Mouse (Mus musculus): ENCODE data around the gene Idh2. TPM values are rescaled to one million over a fixed set of nuclear protein-coding genes. Genes with fewer than 3 reads are reported as not detected.

Idh2 gene
- total RNA-seq, 4 experiments from 2014 or later, result 2,287 to 2,565 (median 2,388) TPM

DNA sequence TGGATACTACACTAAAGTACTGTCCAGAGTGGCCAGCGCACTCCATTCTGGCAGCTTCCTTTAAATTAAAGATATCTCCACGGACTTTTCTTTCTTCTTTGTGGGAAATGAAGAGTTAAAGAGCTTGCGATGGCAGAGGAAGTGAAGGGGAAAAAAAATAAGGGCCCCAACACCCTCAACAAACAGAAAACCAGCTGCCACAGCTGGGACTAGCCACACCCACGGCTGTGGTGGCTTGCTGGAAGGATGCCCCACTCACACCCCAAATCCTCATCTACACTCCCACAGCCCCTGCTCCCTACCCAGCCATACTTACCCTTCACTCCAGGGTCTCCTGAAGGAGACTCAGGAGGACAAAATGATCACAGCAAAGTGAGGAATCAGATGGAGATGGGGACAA is 7.9 kb upstream of the Idh2 start:
- no peak for DNase-seq (ENCODE audit: low spot score)

- peak; percentile 48 for DNase-seq (ENCODE audit: low spot score)
Measured at GRCm38 (mm10) chr7:80121083-80121482, 5.9 kb upstream of the Idh2 start.

DNA sequence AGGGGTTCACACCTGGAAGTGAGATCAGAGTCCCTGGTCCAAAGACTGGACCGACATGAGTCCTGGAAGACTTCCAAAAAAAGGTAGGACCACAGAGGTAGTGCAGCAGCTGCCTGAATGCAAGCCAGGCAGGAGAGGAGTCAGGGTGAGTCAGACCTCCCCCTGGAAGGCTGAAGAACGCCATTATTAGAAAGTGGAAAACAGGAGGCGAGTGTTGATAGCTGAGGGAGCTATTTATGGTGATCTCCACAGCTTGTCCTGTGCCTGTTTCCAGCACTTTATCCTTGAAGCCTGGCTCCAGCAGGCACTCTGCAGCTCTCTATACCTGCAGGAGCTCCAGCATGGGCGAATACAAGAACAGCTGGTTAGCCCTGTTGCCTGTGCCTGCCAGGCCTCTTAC is 4.0 kb upstream of the Idh2 start:
- peak; percentile 61 for DNase-seq (ENCODE audit: low spot score)

GRCm38 (mm10) chr7:80116158-80116557 is 966 bp upstream of the Idh2 start:
- no peak for DNase-seq (ENCODE audit: low spot score)

DNA sequence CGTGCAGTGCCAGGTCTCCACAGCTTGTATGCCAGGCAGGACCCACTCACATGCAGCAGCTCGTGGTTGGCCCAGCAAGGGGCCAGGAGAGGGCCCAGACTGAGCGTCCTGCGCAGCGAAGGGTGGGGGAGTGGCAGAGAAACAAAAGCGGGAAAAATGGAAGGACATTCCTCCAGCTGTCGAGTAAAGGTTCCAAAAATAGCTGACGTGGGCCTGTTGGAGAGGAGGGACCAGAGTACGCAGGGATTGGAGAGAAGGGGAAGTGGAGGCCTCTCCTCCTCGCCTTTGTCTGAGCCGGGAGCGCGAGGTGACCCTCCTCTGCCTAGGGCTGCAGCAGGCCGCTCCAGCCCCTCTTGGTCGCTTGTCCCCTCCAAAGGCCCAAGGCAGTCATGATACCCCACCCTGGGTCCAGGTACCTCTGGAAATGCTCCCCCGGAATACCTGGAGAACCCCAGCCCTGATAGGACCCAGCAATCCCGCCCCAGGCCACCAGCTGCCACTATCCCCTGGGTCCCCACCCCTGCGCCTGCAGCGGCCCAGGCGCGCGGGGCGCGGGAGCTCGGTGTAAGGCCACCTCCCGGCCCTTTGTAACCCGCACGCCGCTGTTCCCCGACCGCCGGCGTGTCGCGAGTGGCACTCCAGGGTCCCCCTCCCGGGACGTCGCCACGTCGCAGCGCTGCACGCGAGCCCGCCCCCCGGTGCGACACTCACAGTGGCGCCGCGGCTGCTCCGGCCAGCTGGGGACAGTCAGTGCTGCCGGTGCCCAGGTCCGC is 555 bp downstream of the Idh2 start:
- DNase-seq (ENCODE audit: low spot score), result peak; percentile 78

DNA sequence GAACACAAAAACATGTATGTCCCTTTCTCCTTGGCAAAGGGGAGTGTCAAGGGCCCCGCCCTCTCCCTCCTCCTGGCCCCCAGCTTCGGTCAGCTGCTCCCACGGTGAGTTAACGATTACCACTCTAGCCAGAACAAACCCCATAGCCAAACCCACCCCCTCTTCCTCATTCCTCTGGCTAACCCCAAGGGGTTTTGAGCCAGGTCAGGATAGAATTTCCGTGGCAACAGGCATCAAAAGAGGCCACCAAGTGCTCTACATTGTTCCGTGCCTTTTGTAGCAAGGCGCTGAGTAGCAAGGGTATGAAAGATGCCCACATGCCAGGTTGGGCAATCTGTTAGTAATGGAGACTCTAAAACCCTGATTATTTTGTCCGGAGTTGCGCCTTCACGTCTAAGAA is 1.2 kb downstream of the Idh2 start:
- peak; percentile 66 for DNase-seq (ENCODE audit: low spot score)

DNA sequence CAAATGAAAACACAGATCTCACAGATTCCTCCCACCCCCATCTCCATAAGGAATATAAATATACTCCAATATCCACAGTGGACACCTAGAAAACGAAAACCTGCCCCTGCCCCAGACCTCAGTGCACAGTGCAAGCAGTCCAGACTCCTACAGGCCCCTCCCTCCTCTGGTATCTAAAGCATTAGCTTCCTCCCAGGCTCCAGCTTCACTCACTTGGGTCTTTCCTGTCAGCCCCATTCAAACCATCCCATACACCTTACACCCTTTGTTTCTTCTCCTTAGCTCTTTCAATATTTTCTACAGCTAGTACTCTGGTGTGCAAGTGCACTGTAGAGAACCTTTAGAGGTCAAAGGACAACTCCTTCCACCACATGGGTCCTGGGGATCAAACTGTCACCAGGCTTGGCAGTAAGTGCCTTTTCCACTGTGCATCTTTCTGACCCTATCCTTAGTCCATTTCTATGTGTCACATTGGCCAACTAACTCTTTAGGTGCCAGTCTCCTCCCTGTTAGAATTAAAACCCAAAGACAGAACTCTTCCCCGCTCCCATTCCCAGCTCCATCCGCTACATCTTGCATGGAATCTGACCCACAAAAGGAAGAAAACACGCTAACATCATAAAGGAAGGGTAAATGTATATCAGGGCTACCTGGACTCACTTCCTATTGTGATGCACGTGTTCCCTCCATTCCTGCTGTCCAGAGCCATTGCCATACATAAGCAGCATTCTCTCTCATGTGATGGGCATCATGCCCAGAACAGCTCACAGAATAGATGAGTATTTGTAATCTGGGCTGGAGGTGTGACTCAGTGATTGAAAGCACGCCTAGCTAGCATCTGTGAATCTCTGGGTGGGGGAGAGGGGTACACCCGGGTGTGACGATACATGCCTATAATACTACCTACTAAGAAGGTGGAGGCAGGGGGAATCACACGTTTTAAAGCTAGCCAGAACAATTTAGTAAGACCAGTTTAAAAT is 3.8 kb downstream of the Idh2 start:
- DNase-seq (ENCODE audit: low spot score), result no peak

DNA sequence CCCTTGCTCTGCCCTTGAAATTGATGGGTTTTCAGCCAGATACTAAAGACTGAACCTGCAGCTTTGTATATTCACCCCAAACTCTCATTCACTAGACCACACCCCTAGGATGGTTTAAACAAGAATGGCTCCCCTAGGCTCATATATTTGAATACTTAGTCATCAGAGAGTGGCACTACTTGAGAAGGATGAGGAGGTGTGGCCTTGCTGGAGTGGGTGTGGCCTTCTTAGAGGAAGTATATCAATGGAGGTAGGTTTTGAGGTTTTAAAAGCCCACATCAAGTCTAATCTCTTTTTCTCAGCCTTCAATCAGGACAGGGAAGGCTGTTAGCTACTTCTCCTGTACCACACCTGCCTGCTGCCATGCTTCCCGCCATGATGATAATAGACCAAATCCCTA is 8.8 kb downstream of the Idh2 start:
- no peak for DNase-seq (ENCODE audit: low spot score)

DNA sequence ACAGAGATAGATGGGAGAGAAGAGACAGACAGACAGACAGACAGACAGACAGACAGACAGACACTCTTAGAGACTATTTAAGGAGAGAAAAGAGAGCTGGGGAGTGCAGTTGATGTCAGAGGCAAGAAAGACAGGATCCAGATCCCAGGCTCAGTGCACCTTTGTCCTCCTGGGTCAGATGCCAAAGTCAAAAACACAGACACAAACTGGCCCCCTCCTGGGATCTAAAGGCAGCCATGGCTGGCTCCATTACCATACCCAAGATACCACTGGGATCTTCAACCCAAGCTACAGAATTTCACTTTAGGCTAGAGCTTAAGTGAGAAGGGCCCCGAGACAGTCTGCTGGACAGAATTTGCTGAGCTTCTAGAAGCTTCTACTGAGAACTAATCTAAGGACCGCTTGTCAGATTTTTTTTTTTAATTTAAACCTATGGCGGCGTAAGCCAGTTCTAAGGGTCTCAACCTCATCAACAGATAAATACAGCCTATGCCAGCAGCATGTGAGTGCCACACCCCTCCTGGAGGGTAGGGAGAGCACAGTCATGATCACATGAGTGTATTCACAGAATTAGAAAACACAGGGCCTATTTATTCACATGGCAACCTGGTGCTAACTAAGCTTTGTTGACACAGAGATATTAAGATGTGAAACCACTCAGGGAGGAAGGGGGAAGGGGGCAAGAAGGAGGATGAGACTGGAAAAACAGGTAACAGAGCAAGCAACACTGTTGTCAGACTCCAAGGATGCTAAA is 9.4 kb downstream of the Idh2 start:
- DNase-seq (ENCODE audit: low spot score), result no peak

- no peak for DNase-seq (ENCODE audit: low spot score)
Measured at GRCm38 (mm10) chr7:80103335-80103734, 11.9 kb downstream of the Idh2 start.

- no peak for DNase-seq (ENCODE audit: low spot score)
Measured at GRCm38 (mm10) chr7:80098389-80098976, 16.7 kb downstream of the Idh2 start.

DNA sequence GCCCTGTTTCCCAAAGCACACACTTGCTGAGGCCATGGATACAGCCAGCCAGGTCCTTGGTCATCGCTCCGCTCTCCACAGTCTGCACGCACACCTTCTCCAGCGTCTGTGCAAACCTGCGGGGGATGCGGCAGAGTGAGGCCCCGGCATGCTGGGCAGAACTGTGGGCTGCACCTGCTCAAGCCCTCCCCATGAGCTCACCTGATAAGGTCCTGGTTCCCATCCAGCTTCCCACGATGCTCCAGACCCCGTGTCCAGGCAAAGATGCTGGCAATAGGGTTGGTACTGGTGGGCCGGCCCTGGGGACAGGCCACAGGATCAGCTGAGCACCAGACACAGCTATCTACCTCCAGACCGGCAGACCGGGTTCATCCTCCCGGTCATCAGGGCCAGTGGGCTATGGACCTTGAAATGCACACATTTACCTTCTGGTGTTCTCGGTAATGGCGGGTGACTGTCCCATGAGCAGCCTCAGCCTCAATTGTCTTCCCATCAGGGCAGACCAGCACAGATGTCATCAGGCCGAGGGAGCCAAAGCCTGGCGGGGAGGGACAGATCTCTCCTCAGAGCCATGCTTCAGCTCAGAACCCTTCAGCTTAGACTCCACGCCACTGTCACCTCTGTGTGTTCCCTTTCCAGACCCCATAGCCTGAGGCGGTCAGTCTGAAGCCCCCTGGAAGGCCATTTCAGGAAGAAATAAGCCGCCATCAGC is 19.4 kb downstream of the Idh2 start:
- DNase-seq (ENCODE audit: low spot score), result no peak

DNA sequence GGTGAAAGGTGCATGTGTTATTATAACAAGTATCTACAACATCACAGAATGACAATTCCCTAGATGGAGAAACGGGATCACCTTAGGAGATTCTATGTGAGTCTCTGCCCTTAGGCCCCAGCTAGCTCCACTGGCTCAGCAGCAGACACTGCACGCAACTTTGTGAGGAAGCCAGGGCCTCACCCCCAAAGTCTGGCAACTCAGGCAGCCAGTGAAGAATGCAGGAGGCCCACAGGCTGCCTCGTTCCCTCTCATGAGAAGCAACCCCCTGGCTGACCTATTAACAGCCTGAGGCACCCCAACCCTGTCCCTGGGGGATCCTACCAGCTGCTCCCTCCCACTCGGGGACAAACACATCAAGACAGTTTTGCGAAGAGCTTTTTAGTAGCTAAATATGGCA is 20.7 kb downstream of the Idh2 start:
- DNase-seq (ENCODE audit: low spot score), result no peak

- no peak for DNase-seq (ENCODE audit: low spot score)
Measured at GRCm38 (mm10) chr7:80092351-80093046, 22.7 kb downstream of the Idh2 start.

DNA sequence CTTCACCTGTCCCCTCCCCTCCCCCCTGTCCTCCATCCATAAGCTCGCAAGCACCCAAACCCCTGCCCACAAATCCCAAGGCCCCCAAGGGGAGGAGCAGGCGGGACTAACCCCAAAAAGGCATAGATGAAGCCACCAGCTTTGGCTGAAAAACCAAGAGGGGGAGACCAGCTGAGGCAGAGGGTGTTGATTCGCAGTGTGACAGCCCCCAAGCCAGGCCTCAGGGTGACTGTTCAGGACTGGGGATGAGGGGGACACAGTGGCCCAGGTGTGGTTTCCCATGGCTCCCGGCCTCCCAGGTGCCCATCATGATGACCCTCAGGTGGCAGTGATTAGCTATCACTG is 23.4 kb downstream of the Idh2 start:
- DNase-seq (ENCODE audit: low spot score), result no peak

DNA sequence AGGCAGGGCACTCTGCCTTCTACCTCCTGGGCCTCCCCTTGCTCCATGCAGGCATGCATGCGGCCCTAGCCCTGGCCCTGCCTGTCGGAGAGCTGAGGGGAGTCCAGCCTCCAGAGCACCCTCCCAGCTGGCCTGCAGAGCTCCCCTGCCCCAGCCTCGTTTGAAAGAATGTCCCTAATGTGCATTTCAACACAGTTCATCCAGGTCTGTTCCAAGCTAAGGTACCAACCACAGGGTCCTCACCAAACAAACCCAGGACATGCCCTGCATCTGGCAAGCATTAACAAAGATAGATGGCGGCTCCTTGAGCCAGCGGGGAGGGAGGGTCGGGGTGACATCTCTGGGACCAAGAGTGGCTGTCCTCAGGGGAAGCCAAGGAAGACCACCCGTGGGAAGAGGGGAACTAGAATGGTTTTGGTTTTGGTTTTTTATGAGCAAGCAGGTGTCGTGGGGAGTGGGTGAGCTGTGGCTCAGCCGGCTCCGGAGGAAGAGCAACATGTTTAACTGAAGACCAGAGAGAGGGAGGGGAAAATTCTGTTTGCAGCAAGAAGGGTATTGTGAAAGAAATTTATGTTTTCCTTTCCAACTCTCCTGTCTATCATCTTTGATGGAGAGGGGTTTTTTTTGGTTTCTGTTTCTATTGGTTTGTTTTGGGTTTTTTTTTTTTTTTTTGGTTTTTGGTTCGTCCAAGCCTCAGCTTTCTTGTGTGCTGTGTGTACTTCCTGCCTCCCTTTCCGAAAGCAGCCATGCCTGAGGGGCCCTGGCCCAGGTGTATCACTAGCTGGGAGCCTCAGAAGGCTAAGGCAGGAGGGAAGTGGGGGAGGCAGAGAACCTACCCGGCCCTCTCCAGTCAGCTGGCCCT is 24.0 kb downstream of the Idh2 start:
- DNase-seq (ENCODE audit: low spot score), result no peak

- DNase-seq (ENCODE audit: low spot score), result no peak
Measured at GRCm38 (mm10) chr7:80090191-80091003, 24.8 kb downstream of the Idh2 start.

DNA sequence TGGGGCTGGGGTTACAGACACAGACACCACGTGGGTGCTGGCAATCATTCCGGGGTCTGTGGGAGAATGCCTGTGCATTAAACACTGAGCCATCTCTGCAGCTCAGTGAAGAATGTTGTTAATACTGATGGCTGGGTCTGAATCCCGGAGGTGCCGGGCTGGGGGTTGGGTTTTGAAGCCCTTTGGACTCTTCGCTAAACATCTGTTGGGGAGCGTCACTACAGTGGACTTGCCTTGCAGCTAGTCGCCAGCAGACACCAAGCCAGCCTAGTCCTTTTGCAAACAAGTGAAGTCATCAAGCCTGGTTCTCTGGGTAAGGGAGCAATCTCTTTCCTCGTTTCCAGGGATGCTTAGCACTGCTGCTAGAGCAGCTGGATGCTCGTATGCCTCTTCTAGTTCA is 27.0 kb downstream of the Idh2 start:
- DNase-seq (ENCODE audit: low spot score), result no peak

Data from heart, adult 8-10 months (tissue).